ENCODE assay signal across 8 mouse cellular contexts in genomic region chr4:136425000-136425288, GRCm38 (mm10). TPM values are rescaled to one million over a fixed set of nuclear protein-coding genes. Genes with fewer than 3 reads are reported as not detected.
A peak's percentile ranks its signal among the peaks of the same experiment; 100 is the strongest.
DNase-seq lines count a peak whose midpoint lies in the region; ATAC-seq lines count a peak whose summit lies in the region.

No protein-coding gene starts in this region.

- no peaks in the 10 kb centered on the region for H3K36me3 ChIP-seq in heart, embryonic 12.5 days
- no peaks in the 10 kb centered on the region for H3K36me3 ChIP-seq in forebrain, embryonic 10.5 days (replicated peaks)
- no peaks in the 10 kb centered on the region for H3K36me3 ChIP-seq in kidney, embryonic 16.5 days (ENCODE audit: insufficient read depth, low read length)
- no peaks in the 10 kb centered on the region for H3K36me3 ChIP-seq in midbrain, embryonic 12.5 days

- peak overlapping the region; percentile 65; the same call in 1 of the 2 replicates for H3K9ac ChIP-seq in heart, embryonic 12.5 days
- H3K9ac ChIP-seq in kidney, embryonic 16.5 days (replicated peaks; ENCODE audit: low read length) = peak overlapping the region; percentile 55; the same call in 1 of the 2 replicates
- no peak overlapping the region for H3K9ac ChIP-seq in midbrain, embryonic 12.5 days (replicated peaks)

- no peak overlapping the region for H3K27ac ChIP-seq in heart, embryonic 12.5 days (ENCODE audit: poor library complexity, severe bottlenecking)
- H3K27ac ChIP-seq in forebrain, embryonic 10.5 days = 0 out of 2 replicates have a peak overlapping the region, but pooled peaks have one; percentile 71
- no peak overlapping the region for H3K27ac ChIP-seq in kidney, embryonic 16.5 days (ENCODE audit: low read length)
- no peak overlapping the region for H3K27ac ChIP-seq in midbrain, embryonic 12.5 days (replicated peaks)

- H3K9me3 ChIP-seq in heart, embryonic 12.5 days (replicated peaks) = no peaks in the 10 kb centered on the region
- H3K9me3 ChIP-seq in forebrain, embryonic 10.5 days = no peaks in the 10 kb centered on the region
- H3K9me3 ChIP-seq in kidney, embryonic 16.5 days (ENCODE audit: low read length) = no peaks in the 10 kb centered on the region
- H3K9me3 ChIP-seq in midbrain, embryonic 12.5 days = no peaks in the 10 kb centered on the region

- H3K27me3 ChIP-seq in heart, embryonic 12.5 days (replicated peaks) = peaks cover 61% of the 10 kb centered on the region
- H3K27me3 ChIP-seq in forebrain, embryonic 10.5 days (ENCODE audit: poor library complexity, severe bottlenecking) = peaks cover 97% of the 10 kb centered on the region
- peaks cover 34% of the 10 kb centered on the region for H3K27me3 ChIP-seq in kidney, embryonic 16.5 days (ENCODE audit: insufficient read depth, low read length)
- peaks cover 93% of the 10 kb centered on the region for H3K27me3 ChIP-seq in midbrain, embryonic 12.5 days

- no peak for ATAC-seq in heart, embryonic 12.5 days (ENCODE audit: insufficient number of reproducible peaks, low FRiP score)
- ATAC-seq in kidney, embryonic 16.5 days (ENCODE audit: low FRiP score, low TSS enrichment) = no peak
- no peak for ATAC-seq in midbrain, embryonic 12.5 days (ENCODE audit: low FRiP score, low read depth)
- ATAC-seq in erythroid progenitor cell, adult 5-6 weeks (replicated peaks; ENCODE audit: low FRiP score, poor library complexity, severe bottlenecking) = no peak; the same call in 1 of the 2 replicates

- 2% methylated on average over 15 of the region's 15 CpGs for WGBS in heart, embryonic 12.5 days
- whole genome bisulfite sequencing in forebrain, embryonic 10.5 days = 2% methylated on average over 15 of the region's 15 CpGs
- WGBS in kidney, embryonic 16.5 days = 3% methylated on average over 15 of the region's 15 CpGs
- under 1% methylated on average over 15 of the region's 15 CpGs for WGBS in midbrain, embryonic 12.5 days

- H3K4me3 ChIP-seq in heart, embryonic 12.5 days = peak overlapping the region; percentile 52
- peak overlapping the region; percentile 60 for H3K4me3 ChIP-seq in forebrain, embryonic 10.5 days
- H3K4me3 ChIP-seq in kidney, embryonic 16.5 days (ENCODE audit: low read length) = peak overlapping the region; percentile 53
- H3K4me3 ChIP-seq in midbrain, embryonic 12.5 days = peak overlapping the region; percentile 38

- DNase-seq in heart, postnatal 36 days = no peak
- peak; percentile 23 for DNase-seq in adrenal gland, postnatal 25 days
- peak; percentile 39 for DNase-seq in forebrain, embryonic 10.5 days (ENCODE audit: extremely low spot score, low spot score)
- DNase-seq in left cerebral cortex, postnatal 14 days (ENCODE audit: low spot score in 2 of 2) = no peak

- H3K4me1 ChIP-seq in heart, embryonic 12.5 days (replicated peaks) = peaks cover 13% of the 10 kb centered on the region
- H3K4me1 ChIP-seq in forebrain, embryonic 10.5 days = peaks cover 49% of the 10 kb centered on the region
- H3K4me1 ChIP-seq in kidney, embryonic 16.5 days (ENCODE audit: insufficient read depth, low read length) = peaks cover 6% of the 10 kb centered on the region
- peaks cover 22% of the 10 kb centered on the region for H3K4me1 ChIP-seq in midbrain, embryonic 12.5 days

- H3K4me2 ChIP-seq in heart, embryonic 12.5 days = peak overlapping the region; percentile 92
- peak overlapping the region; percentile 93 for H3K4me2 ChIP-seq in kidney, embryonic 16.5 days (replicated peaks; ENCODE audit: low read depth, low read length)
- peak overlapping the region; percentile 59 for H3K4me2 ChIP-seq in midbrain, embryonic 12.5 days (replicated peaks)

- intact Hi-C loops in heart, postnatal 36 days (cut with DNase I) = no loop called here
- intact Hi-C loops in left cerebral cortex, postnatal 14 days (cut with DNase I) = no loop called here

RNA-seq across cellular contexts. Expression of gene Htr1d, which starts 1.6 kb away (rescaled TPM):
- 0.08 TPM in 1 of 2 replicates, not detected in the other for polyA plus RNA-seq in heart, embryonic 12.5 days (2016; fragmentation: Nextera tagmentation; extraction: Ambion mirVana)
- total RNA-seq in heart, postnatal 36 days (2021) = not detected
- not detected in 2 replicates for total RNA-seq in adrenal gland, postnatal 25 days (2021)
- polyA plus RNA-seq in forebrain, embryonic 10.5 days (2016; fragmentation: Nextera tagmentation; extraction: Ambion mirVana) = 0.31 TPM in 1 of 2 replicates, not detected in the other
- 0.44 and 0.72 TPM in 2 replicates for polyA plus RNA-seq in kidney, embryonic 16.5 days (2015; fragmentation: Nextera tagmentation; extraction: Ambion mirVana)
- polyA plus RNA-seq in midbrain, embryonic 12.5 days (2016; fragmentation: Nextera tagmentation; extraction: Ambion mirVana) = 0.06 and 0.68 TPM in 2 replicates
- not detected in 2 replicates for total RNA-seq in erythroid progenitor cell, adult 5-6 weeks (2015; ENCODE audit: low replicate concordance)
- not detected in 2 replicates for total RNA-seq in erythroid progenitor cell, adult 5-6 weeks (2017; ENCODE audit: low replicate concordance)
- 1 to 10 TPM; 1.8 to 3.1 TPM for total RNA-seq in left cerebral cortex, postnatal 14 days (2021)

RNA-seq across cellular contexts. Expression of gene 6030445D17Rik, which starts 37.1 kb away (rescaled TPM):
- 0.24 and 0.54 TPM in 2 replicates for polyA plus RNA-seq in heart, embryonic 12.5 days (2016; fragmentation: Nextera tagmentation; extraction: Ambion mirVana)
- under 1 TPM; 0.17 to 0.35 TPM for total RNA-seq in heart, postnatal 36 days (2021)
- 0.30 and 0.71 TPM in 2 replicates for total RNA-seq in adrenal gland, postnatal 25 days (2021)
- 0.07 and 0.32 TPM in 2 replicates for polyA plus RNA-seq in forebrain, embryonic 10.5 days (2016; fragmentation: Nextera tagmentation; extraction: Ambion mirVana)
- 0.35 and 0.46 TPM in 2 replicates for polyA plus RNA-seq in kidney, embryonic 16.5 days (2015; fragmentation: Nextera tagmentation; extraction: Ambion mirVana)
- polyA plus RNA-seq in midbrain, embryonic 12.5 days (2016; fragmentation: Nextera tagmentation; extraction: Ambion mirVana) = 0.13 and 0.17 TPM in 2 replicates
- not detected in 2 replicates for total RNA-seq in erythroid progenitor cell, adult 5-6 weeks (2015; ENCODE audit: low replicate concordance)
- not detected in 2 replicates for total RNA-seq in erythroid progenitor cell, adult 5-6 weeks (2017; ENCODE audit: low replicate concordance)
- under 1 TPM; 0.20 to 0.32 TPM for total RNA-seq in left cerebral cortex, postnatal 14 days (2021)

RNA-seq across cellular contexts. Expression of gene Luzp1, which starts 44.6 kb away (rescaled TPM):
- polyA plus RNA-seq in heart, embryonic 12.5 days (2016; fragmentation: Nextera tagmentation; extraction: Ambion mirVana) = 83.8 and 95.1 TPM in 2 replicates
- total RNA-seq in heart, postnatal 36 days (2021) = 10 to 100 TPM; 37.8 to 41.4 TPM
- total RNA-seq in adrenal gland, postnatal 25 days (2021) = 30.6 and 37.2 TPM in 2 replicates
- polyA plus RNA-seq in forebrain, embryonic 10.5 days (2016; fragmentation: Nextera tagmentation; extraction: Ambion mirVana) = 153 and 154 TPM in 2 replicates
- 131 and 152 TPM in 2 replicates for polyA plus RNA-seq in kidney, embryonic 16.5 days (2015; fragmentation: Nextera tagmentation; extraction: Ambion mirVana)
- 88.0 and 97.0 TPM in 2 replicates for polyA plus RNA-seq in midbrain, embryonic 12.5 days (2016; fragmentation: Nextera tagmentation; extraction: Ambion mirVana)
- 0.42 and 0.72 TPM in 2 replicates for total RNA-seq in erythroid progenitor cell, adult 5-6 weeks (2015; ENCODE audit: low replicate concordance)
- total RNA-seq in erythroid progenitor cell, adult 5-6 weeks (2017; ENCODE audit: low replicate concordance) = 1.4 and 1.5 TPM in 2 replicates
- 10 to 100 TPM; 54.7 to 67.9 TPM for total RNA-seq in left cerebral cortex, postnatal 14 days (2021)

Comparison
In these comparisons a context has a peak if more than half of its experiments do, and no peak if none do; other contexts are left out.
1. DNase-seq: peak in adrenal gland, postnatal 25 days (single experiment) and forebrain, embryonic 10.5 days (single experiment); none in heart, postnatal 36 days (0 of 2) and left cerebral cortex, postnatal 14 days (0 of 2).
2. RNA of gene Luzp1, which starts 44.6 kb away (total RNA-seq): 54.7 to 67.9 TPM in left cerebral cortex, postnatal 14 days, 37.8 to 41.4 TPM in heart, postnatal 36 days and 30.6 to 37.2 TPM in adrenal gland, postnatal 25 days; 0.42 to 1.5 TPM in erythroid progenitor cell, adult 5-6 weeks; every median in the first group is over 10 times any median in the second.
3. Peak in every context shown above with its lines, with median percentiles within 50 percentile points of each other: H3K4me2 ChIP-seq and H3K4me3 ChIP-seq.